20 mouse cellular contexts compared by ENCODE assay signal in the genomic region with DNA sequence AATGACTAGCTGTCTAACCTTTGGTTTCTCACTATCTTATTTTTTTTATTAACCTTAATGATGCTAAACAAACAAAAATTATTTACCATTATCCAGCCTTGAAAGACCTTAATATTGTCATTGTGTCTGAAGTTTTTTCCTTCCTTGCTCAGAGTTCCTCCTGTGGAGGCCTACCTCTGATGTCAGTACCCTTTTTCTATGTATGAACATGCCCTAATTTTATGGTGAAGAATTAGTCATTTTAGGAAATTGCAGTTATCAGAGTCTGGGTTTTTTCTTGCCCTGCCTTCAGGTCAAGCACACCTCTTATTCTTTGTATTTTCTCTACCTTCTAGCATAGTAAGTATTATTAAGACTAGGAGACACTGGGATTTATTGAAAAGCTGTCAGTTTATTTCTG. TPM values are rescaled to one million over a fixed set of nuclear protein-coding genes. Genes with fewer than 3 reads are reported as not detected.
DNase-seq lines count a peak whose midpoint lies in the region; TF ChIP-seq lines count a peak whose summit lies in the region.
"Had no signal": no experiment of that assay in that cellular context is flagged by ENCODE, and none has a peak within 500 bp of the region (broad histone marks: within the 10 kb centered on the region; RNA-seq: fewer than 3 reads in every experiment).

No protein-coding gene starts in this region.

- H3K79me2 ChIP-seq in CH12.LX (replicated peaks; ENCODE audit: control insufficient read depth, extremely low read depth, insufficient read depth, poor library complexity, severe bottlenecking): no peaks in the 10 kb centered on the region

- no peak overlapping the region for H3K27ac ChIP-seq in CH12.LX (ENCODE audit: insufficient read depth, low read depth)

- no peaks in the 10 kb centered on the region for H3K9me3 ChIP-seq in CH12.LX (replicated peaks; ENCODE audit: low read length)
- H3K9me3 ChIP-seq: G1E had no signal

- peaks cover 0 to 23% of the 10 kb centered on the region in 2 experiments for H3K36me3 ChIP-seq in CH12.LX (replicated peaks in 1 of 2; ENCODE audit: control insufficient read depth in 1 of 2, insufficient read depth in 1 of 2, low read length in 1 of 2)

- no peak overlapping the region for H3K4me3 ChIP-seq in CH12.LX (replicated peaks in 1 of 3; ENCODE audit: low read depth in 2 of 3, low read length in 2 of 3, poor library complexity in 1 of 3)

- TF ChIP-seq EP300 in CH12.LX (IDR thresholded peaks at IDR 0.05; ENCODE audit: low read length): peak; percentile 66

- H3K9ac ChIP-seq in CH12.LX (ENCODE audit: insufficient read depth, low read depth): peak overlapping the region; percentile 68; the same call in 1 of the 2 replicates

- no peak overlapping the region; the same call in 1 of the 2 replicates for H3K4me2 ChIP-seq in CH12.LX (ENCODE audit: insufficient read depth, low read depth, poor library complexity, severe bottlenecking)

- TF ChIP-seq RAD21 in CH12.LX (IDR thresholded peaks at IDR 0.05; ENCODE audit: low read depth, low read length): no peak

- no peak for DNase-seq in CH12.LX (ENCODE audit: extremely low read depth)
- no peak for DNase-seq in gastrocnemius, postnatal 36 days
- DNase-seq: adrenal gland, adult 2 months; adrenal gland, adult 8-10 months; adrenal gland, postnatal 10 days; adrenal gland, postnatal 14 days; adrenal gland, postnatal 25 days; adrenal gland, postnatal 36 days; B cell, adult 2 months; cerebellum, adult 11 months; cerebellum, adult 11-12 months; cerebellum, adult 18-20 months; cerebellum, adult 2 months; cerebellum, adult 8-10 months had no signal

- in situ Hi-C loops in CH12.LX (cut with MboI; ENCODE audit: low pct_ligation_motif_present, low pct_unique_long_range_greater_than_20kb, low sequenced_read_pairs): no loop called here

- dilution Hi-C loops in CH12.LX (cut with MboI; ENCODE audit: extremely low pct_ligation_motif_present, extremely low pct_unique_long_range_greater_than_20kb, low sequenced_read_pairs): no loop called here

- intact Hi-C loops in gastrocnemius, postnatal 36 days (cut with DNase I): loop anchor here (5.0 kb wide), 1 partner anchor 93 kb away; no protein-coding TSS in a partner anchor

- H3K4me1 ChIP-seq in CH12.LX (ENCODE audit: control insufficient read depth in 1 of 2, insufficient read depth in 2 of 2): peaks cover 11 to 43% of the 10 kb centered on the region in 2 experiments

- TF ChIP-seq POLR2A in CH12.LX (IDR thresholded peaks at IDR 0.05; ENCODE audit: low read depth, low read length): no peak

- TF ChIP-seq CTCF in CH12.LX (conservative IDR thresholded peaks at IDR 0.05 in 1 of 2, IDR thresholded peaks at IDR 0.05 in 1 of 2; ENCODE audit: low read depth in 2 of 2, low read length in 2 of 2): no peak

- H3K27me3 ChIP-seq in CH12.LX (replicated peaks): no peaks in the 10 kb centered on the region
- H3K27me3 ChIP-seq: Patski had no signal

TF ChIP-seq in CH12.LX, 34 proteins besides CTCF, POLR2A, EP300 and RAD21:
- TF ChIP-seq SIN3A (IDR thresholded peaks at IDR 0.05; ENCODE audit: low read length) (no peak), BHLHE40 (IDR thresholded peaks at IDR 0.05; ENCODE audit: low read depth, low read length) (no peak), POLR2AphosphoS2 (IDR thresholded peaks at IDR 0.05; ENCODE audit: low read depth, low read length) (no peak), MAZ (IDR thresholded peaks at IDR 0.05; ENCODE audit: low read depth, low read length) (no peak), ZC3H11A (IDR thresholded peaks at IDR 0.05; ENCODE audit: low read depth, low read length) (no peak), GABPA (IDR thresholded peaks at IDR 0.05; ENCODE audit: insufficient replicate concordance, low read depth, low read length) (no peak), MXI1 (IDR thresholded peaks at IDR 0.05; ENCODE audit: low read depth, low read length) (no peak), RCOR1 (conservative IDR thresholded peaks at IDR 0.05; ENCODE audit: low read depth, low read length) (no peak), MAX (IDR thresholded peaks at IDR 0.05; ENCODE audit: low read length) (no peak), HCFC1 (IDR thresholded peaks at IDR 0.05; ENCODE audit: low read depth, low read length) (peak; percentile 17; the same call in 1 of the 2 replicates), CHD2 (IDR thresholded peaks at IDR 0.05; ENCODE audit: low read length) (no peak), TBP (conservative IDR thresholded peaks at IDR 0.05; ENCODE audit: low read depth, low read length) (no peak), IRF4 (IDR thresholded peaks at IDR 0.05; ENCODE audit: low read depth, low read length) (peak; percentile 62; the same call in 1 of the 2 replicates), ZKSCAN1 (IDR thresholded peaks at IDR 0.05; ENCODE audit: borderline replicate concordance, low read depth, low read length) (no peak), NRF1 (IDR thresholded peaks at IDR 0.05; ENCODE audit: low read depth, low read length) (no peak), ZMIZ1 (IDR thresholded peaks at IDR 0.05; ENCODE audit: low read depth, low read length) (no peak), TCF12 (IDR thresholded peaks at IDR 0.05; ENCODE audit: low read depth, low read length) (no peak), MYC (IDR thresholded peaks at IDR 0.05; ENCODE audit: low read depth, low read length) (no peak), USF1 (IDR thresholded peaks at IDR 0.05; ENCODE audit: low read depth, low read length) (no peak), MEF2A (IDR thresholded peaks at IDR 0.05; ENCODE audit: borderline replicate concordance, low read depth, low read length) (peak; percentile 47; the same call in 1 of the 2 replicates), E2F4 (IDR thresholded peaks at IDR 0.05; ENCODE audit: insufficient replicate concordance, low read depth, low read length) (no peak), UBTF (IDR thresholded peaks at IDR 0.05; ENCODE audit: low read depth, low read length) (no peak), NELFE (IDR thresholded peaks at IDR 0.05; ENCODE audit: low read depth, low read length) (no peak), ZNF384 (IDR thresholded peaks at IDR 0.05; ENCODE audit: low read depth, low read length) (no peak), ELF1 (IDR thresholded peaks at IDR 0.05; ENCODE audit: low read depth, low read length) (no peak), MAFK (IDR thresholded peaks at IDR 0.05; ENCODE audit: insufficient replicate concordance, low read length) (no peak), JUND (conservative IDR thresholded peaks at IDR 0.05; ENCODE audit: low read depth, low read length) (peak; percentile 75), JUN (IDR thresholded peaks at IDR 0.05; ENCODE audit: insufficient read depth, low read depth, low read length) (peak; percentile 27), USF2 (conservative IDR thresholded peaks at IDR 0.05; ENCODE audit: low read depth, low read length) (no peak), SMC3 (IDR thresholded peaks at IDR 0.05; ENCODE audit: low read depth, low read length) (no peak), ETS1 (conservative IDR thresholded peaks at IDR 0.05; ENCODE audit: low read depth, low read length) (no peak), KAT2A (IDR thresholded peaks at IDR 0.05; ENCODE audit: insufficient replicate concordance, low read length) (no peak), PAX5 (IDR thresholded peaks at IDR 0.05; ENCODE audit: low read length) (no peak), CHD1 (IDR thresholded peaks at IDR 0.05; ENCODE audit: low read depth, low read length) (no peak)

RNA-seq across cellular contexts. Expression of gene Omg, which starts 19.2 kb away (rescaled TPM):
- total RNA-seq in CH12.LX (2012; rRNA removed) (0.13 TPM in 2 replicates), CH12.LX (2014; rRNA removed) (0.09 TPM in 1 of 2 replicates, not detected in the other)
- polyA plus RNA-seq in CH12.LX (2012; ENCODE audit: insufficient read length, low read depth): 0.17 TPM in 1 of 2 replicates, not detected in the other
- total RNA-seq in gastrocnemius, postnatal 36 days (2021): not detected
- total RNA-seq: MEL had no signal
- polyA plus RNA-seq: activated CD4-positive, CD25-positive, alpha-beta regulatory T cell, adult 4 months; CD4-positive, CD25-positive, alpha-beta regulatory T cell, adult 4 months; G1E; Patski had no signal

RNA-seq across cellular contexts. Expression of gene Evi2b, which starts 38.8 kb away (rescaled TPM):
- total RNA-seq in CH12.LX (2012; rRNA removed) (10.0 and 12.0 TPM in 2 replicates), CH12.LX (2014; rRNA removed) (37.9 and 40.5 TPM in 2 replicates)
- 86.9 and 105 TPM in 2 replicates for polyA plus RNA-seq in CH12.LX (2012; ENCODE audit: insufficient read length, low read depth)
- total RNA-seq in gastrocnemius, postnatal 36 days (2021): under 1 TPM; 0.76 to 0.87 TPM
- total RNA-seq: ES-E14 had no signal

RNA-seq across cellular contexts. Expression of gene Evi2, which starts 45.7 kb away (rescaled TPM):
- total RNA-seq in CH12.LX (2012; rRNA removed) (1.0 and 1.2 TPM in 2 replicates), CH12.LX (2014; rRNA removed) (2.8 and 3.8 TPM in 2 replicates)
- 2.9 and 6.2 TPM in 2 replicates for polyA plus RNA-seq in CH12.LX (2012; ENCODE audit: insufficient read length, low read depth)
- total RNA-seq in gastrocnemius, postnatal 36 days (2021): under 1 TPM in 1 of 2 experiments, not detected in 1; 0.08 TPM
- total RNA-seq: adrenal gland, postnatal 14 days; adrenal gland, postnatal 25 days had no signal
- polyA plus RNA-seq: G1E, Patski had no signal

RNA-seq across cellular contexts. Expression of gene Evi2a, which starts 45.7 kb away (rescaled TPM):
- 87.4 and 137 TPM in 2 replicates for total RNA-seq in CH12.LX (2012; rRNA removed)
- 164 and 165 TPM in 2 replicates for total RNA-seq in CH12.LX (2014; rRNA removed)
- polyA plus RNA-seq in CH12.LX (2012; ENCODE audit: insufficient read length, low read depth): 138 and 140 TPM in 2 replicates
- total RNA-seq in gastrocnemius, postnatal 36 days (2021): 1 to 10 TPM; 3.7 to 4.0 TPM

Comparison
In these comparisons a context has a peak if more than half of its experiments do, and no peak if none do; other contexts are left out.
1. RNA of gene Evi2b, which starts 38.8 kb away (total RNA-seq): 10.0 to 40.5 TPM in CH12.LX; 0.76 to 0.87 TPM in gastrocnemius, postnatal 36 days; every median in the first group is over 4 times any median in the second.